Mouse (Mus musculus): ENCODE data around the gene Morc1. TPM values are rescaled to one million over a fixed set of nuclear protein-coding genes. Genes with fewer than 3 reads are reported as not detected.

Morc1 gene
- total and polyA plus RNA-seq, 3 experiments, result 0.04 TPM; not detected in 2

GRCm38 (mm10) chr16:48444589-48444988, 13.6 kb downstream of the Morc1 start:
- no peak overlapping the region for H3K27ac ChIP-seq
- H3K4me3 ChIP-seq, result no peak overlapping the region
- H3K36me3 ChIP-seq (ENCODE audit: control insufficient read depth, insufficient read depth, low read length), result no peaks in the 10 kb centered on the region
- no peak overlapping the region for H3K9ac ChIP-seq (ENCODE audit: low read depth, low read length)
- 87% methylated on average over 5 of the region's 5 CpGs for WGBS
- H3K4me1 ChIP-seq (ENCODE audit: control insufficient read depth, insufficient read depth, low read length), result no peaks in the 10 kb centered on the region
- no peak for TF ChIP-seq EP300 (IDR thresholded peaks at IDR 0.05; ENCODE audit: insufficient read depth, low read depth, low read length)
- no peak for TF ChIP-seq POLR2A (IDR thresholded peaks at IDR 0.05; ENCODE audit: insufficient read depth, low read depth, low read length)
- no peak for TF ChIP-seq CTCF (IDR thresholded peaks at IDR 0.05)
- no peaks in the 10 kb centered on the region for H3K27me3 ChIP-seq (ENCODE audit: control insufficient read depth, insufficient read depth, low read length)
- intact Hi-C loops (cut with DNase I), result no loop called here
- no peaks in the 10 kb centered on the region for H3K79me2 ChIP-seq (replicated peaks; ENCODE audit: control insufficient read depth, insufficient read depth, low read length)
- no peak for DNase-seq

GRCm38 (mm10) chr16:48446161-48446925, 15.3 kb downstream of the Morc1 start:
- Histone ChIP-seq H3K36me3 (ENCODE audit: control insufficient read depth, insufficient read depth, low read length) (no peaks in the 10 kb centered on the region), H3K79me2 (replicated peaks; ENCODE audit: control insufficient read depth, insufficient read depth, low read length) (no peaks in the 10 kb centered on the region), H3K4me1 (ENCODE audit: control insufficient read depth, insufficient read depth, low read length) (no peaks in the 10 kb centered on the region), H3K27me3 (ENCODE audit: control insufficient read depth, insufficient read depth, low read length) (no peaks in the 10 kb centered on the region), H3K27ac (no peak overlapping the region), H3K9ac (ENCODE audit: low read depth, low read length) (no peak overlapping the region), H3K4me3 (no peak overlapping the region)
- intact Hi-C loops (cut with DNase I), result no loop called here
- no peak for DNase-seq
- TF ChIP-seq CTCF (IDR thresholded peaks at IDR 0.05) (no peak), EP300 (IDR thresholded peaks at IDR 0.05; ENCODE audit: insufficient read depth, low read depth, low read length) (no peak), POLR2A (IDR thresholded peaks at IDR 0.05; ENCODE audit: insufficient read depth, low read depth, low read length) (no peak)
- WGBS, result 63% methylated on average over 8 of the region's 8 CpGs

- H3K4me3 ChIP-seq, result no peak overlapping the region
- H3K36me3 ChIP-seq (ENCODE audit: control insufficient read depth, insufficient read depth, low read length), result no peaks in the 10 kb centered on the region
- DNase-seq, result no peak
- intact Hi-C loops (cut with DNase I), result no loop called here
- no peak overlapping the region for H3K9ac ChIP-seq (ENCODE audit: low read depth, low read length)
- H3K4me1 ChIP-seq (ENCODE audit: control insufficient read depth, insufficient read depth, low read length), result no peaks in the 10 kb centered on the region
- H3K27me3 ChIP-seq (ENCODE audit: control insufficient read depth, insufficient read depth, low read length), result no peaks in the 10 kb centered on the region
- no peak overlapping the region for H3K27ac ChIP-seq
- no peaks in the 10 kb centered on the region for H3K79me2 ChIP-seq (replicated peaks; ENCODE audit: control insufficient read depth, insufficient read depth, low read length)
- 63% methylated on average over 3 of the region's 3 CpGs for WGBS
- TF ChIP-seq EP300 (IDR thresholded peaks at IDR 0.05; ENCODE audit: insufficient read depth, low read depth, low read length) (no peak), POLR2A (IDR thresholded peaks at IDR 0.05; ENCODE audit: insufficient read depth, low read depth, low read length) (no peak), CTCF (IDR thresholded peaks at IDR 0.05) (no peak)
These were observed 22.2 kb downstream of the Morc1 start for GRCm38 (mm10) chr16:48453264-48453663.

DNA sequence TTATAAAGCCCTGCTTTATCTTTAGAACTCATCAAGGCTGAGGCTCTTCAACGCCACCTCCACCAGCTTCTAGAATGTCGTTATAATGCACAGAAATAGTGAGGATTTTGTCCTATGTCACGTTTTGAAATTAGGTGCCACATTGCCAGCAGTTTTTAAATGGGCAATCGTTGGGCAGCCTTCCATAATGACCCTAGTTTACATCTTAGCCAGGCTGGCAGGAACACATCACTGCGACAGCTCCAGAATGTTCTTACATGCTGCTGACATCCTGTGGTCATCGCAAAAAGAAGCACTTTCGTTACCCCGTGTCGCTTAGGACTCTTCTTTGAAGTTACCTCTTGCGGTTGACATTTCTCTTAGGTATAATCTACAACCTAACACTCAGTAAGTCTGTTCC, 42.4 kb downstream of the Morc1 start:
- Histone ChIP-seq H3K4me3 (no peak overlapping the region), H3K36me3 (ENCODE audit: control insufficient read depth, insufficient read depth, low read length) (no peaks in the 10 kb centered on the region), H3K27ac (no peak overlapping the region), H3K4me1 (ENCODE audit: control insufficient read depth, insufficient read depth, low read length) (no peaks in the 10 kb centered on the region), H3K9ac (ENCODE audit: low read depth, low read length) (no peak overlapping the region), H3K79me2 (replicated peaks; ENCODE audit: control insufficient read depth, insufficient read depth, low read length) (no peaks in the 10 kb centered on the region), H3K27me3 (ENCODE audit: control insufficient read depth, insufficient read depth, low read length) (no peaks in the 10 kb centered on the region)
- TF ChIP-seq POLR2A (IDR thresholded peaks at IDR 0.05; ENCODE audit: insufficient read depth, low read depth, low read length) (no peak), EP300 (IDR thresholded peaks at IDR 0.05; ENCODE audit: insufficient read depth, low read depth, low read length) (no peak), CTCF (IDR thresholded peaks at IDR 0.05) (no peak)
- 75% methylated on average over 10 of the region's 10 CpGs for WGBS
- intact Hi-C loops (cut with DNase I), result no loop called here
- no peak for DNase-seq

- Histone ChIP-seq H3K9ac (ENCODE audit: low read depth, low read length) (no peak overlapping the region), H3K27me3 (ENCODE audit: control insufficient read depth, insufficient read depth, low read length) (no peaks in the 10 kb centered on the region), H3K4me1 (ENCODE audit: control insufficient read depth, insufficient read depth, low read length) (no peaks in the 10 kb centered on the region), H3K27ac (no peak overlapping the region), H3K36me3 (ENCODE audit: control insufficient read depth, insufficient read depth, low read length) (no peaks in the 10 kb centered on the region), H3K4me3 (no peak overlapping the region), H3K79me2 (replicated peaks; ENCODE audit: control insufficient read depth, insufficient read depth, low read length) (no peaks in the 10 kb centered on the region)
- intact Hi-C loops (cut with DNase I), result no loop called here
- no peak for DNase-seq
- TF ChIP-seq CTCF (IDR thresholded peaks at IDR 0.05), result no peak
- TF ChIP-seq POLR2A (IDR thresholded peaks at IDR 0.05; ENCODE audit: insufficient read depth, low read depth, low read length), result no peak
- TF ChIP-seq EP300 (IDR thresholded peaks at IDR 0.05; ENCODE audit: insufficient read depth, low read depth, low read length), result no peak
- WGBS, result 19% methylated on average over 4 of the region's 4 CpGs
These were observed 44.1 kb downstream of the Morc1 start for GRCm38 (mm10) chr16:48474896-48475802.

Measured in heart, adult 2 months (tissue).